Mouse (Mus musculus) intestine, embryonic 15.5 days (tissue): ENCODE data around the gene Cdk5r2. TPM values are rescaled to one million over a fixed set of nuclear protein-coding genes. Genes with fewer than 3 reads are reported as not detected.

Experiments
- ATAC-seq: fragments of 200-750 bp; cut with Nextera tagmentation; 2 replicates; pipeline ENCODE4 v1.8.0; 2017; ENCODE audit warnings: moderate TSS enrichment, moderate library complexity
- H3K27ac ChIP-seq: fragments of 300-500 bp; sonication (generic); 2 replicates; pipeline ENCODE4 v1.5.1; 2015; ENCODE audit warnings: mild to moderate bottlenecking, inconsistent platforms
- H3K27me3 ChIP-seq: fragments of 300-500 bp; sonication (generic); replicated peaks from 2 replicates; pipeline ENCODE4 v1.6.1; 2015; ENCODE audit warnings: inconsistent platforms
- H3K36me3 ChIP-seq: fragments of 300-500 bp; sonication (generic); 2 replicates; pipeline ENCODE4 v1.6.1; 2015; ENCODE audit warnings: inconsistent platforms
- H3K4me1 ChIP-seq: fragments of 300-500 bp; sonication (generic); replicated peaks from 2 replicates; pipeline ENCODE4 v1.6.1; 2015; ENCODE audit warnings: inconsistent platforms
- H3K4me2 ChIP-seq: fragments of 300-500 bp; sonication (generic); replicated peaks from 2 replicates; pipeline ENCODE4 v1.6.1; 2015; ENCODE audit warnings: mild to moderate bottlenecking, inconsistent platforms
- H3K4me3 ChIP-seq: fragments of 300-500 bp; sonication (generic); replicated peaks from 2 replicates; pipeline ENCODE4 v1.5.1; 2015; ENCODE audit warnings: inconsistent platforms
- H3K9ac ChIP-seq: fragments of 300-500 bp; sonication (generic); 2 replicates; pipeline ENCODE4 v1.6.1; 2015; ENCODE audit warnings: inconsistent platforms
- H3K9me3 ChIP-seq: fragments of 300-500 bp; sonication (generic); 2 replicates; pipeline ENCODE4 v1.6.1; 2016; ENCODE audit warnings: inconsistent platforms
- WGBS: fragments of 180-500 bp; shearing (Covaris S2); methylation state at CpG from one replicate; pipeline ENCODE4 v1.1.7; 2015; 5-methylcytosine and 5-hydroxymethylcytosine counted together
- polyA plus RNA-seq: library from polyadenylated mRNA; unstranded; fragments of >200 nt; fragmentation: Nextera tagmentation; extraction: Ambion mirVana; gene quantifications from 2 replicates; pipeline ENCODE4 v1.2.1, GENCODE M21; 2015

The Cdk5r2 gene
- polyA plus RNA-seq, 1 experiment from 2014 or later = 0.13 TPM

- Histone ChIP-seq H3K9me3 (no peaks in the 10 kb centered on the region), H3K27ac (no peak overlapping the region), H3K4me1 (peaks cover 25% of the 10 kb centered on the region), H3K4me2 (peak overlapping the region; percentile 100), H3K4me3 (peak overlapping the region; percentile 68), H3K36me3 (no peaks in the 10 kb centered on the region), H3K27me3 (peaks cover 84% of the 10 kb centered on the region), H3K9ac (no peak overlapping the region)
- 2% methylated on average over 11 of the region's 11 CpGs for WGBS
- ATAC-seq = no peak
These were observed 1.6 kb downstream of the Cdk5r2 start for GRCm38 (mm10) chr1:74856439-74856720.

- no peak overlapping the region for H3K27ac ChIP-seq
- 0 out of 2 replicates have a peak overlapping the region, but pooled peaks have one; percentile 100 for H3K4me2 ChIP-seq
- H3K4me1 ChIP-seq = peaks cover 25% of the 10 kb centered on the region
- H3K36me3 ChIP-seq = no peaks in the 10 kb centered on the region
- ATAC-seq = no peak
- no peak overlapping the region for H3K4me3 ChIP-seq
- no peaks in the 10 kb centered on the region for H3K9me3 ChIP-seq
- 2% methylated on average over 7 of the region's 7 CpGs for WGBS
- H3K9ac ChIP-seq = no peak overlapping the region
- peaks cover 80% of the 10 kb centered on the region for H3K27me3 ChIP-seq
These were observed 2.1 kb downstream of the Cdk5r2 start for GRCm38 (mm10) chr1:74856791-74857190.

- 5% methylated on average over 20 of the region's 20 CpGs for WGBS
- Histone ChIP-seq H3K36me3 (no peaks in the 10 kb centered on the region), H3K4me2 (no peak overlapping the region), H3K27me3 (peaks cover 76% of the 10 kb centered on the region), H3K9ac (no peak overlapping the region), H3K4me3 (no peak overlapping the region), H3K27ac (no peak overlapping the region), H3K4me1 (peaks cover 25% of the 10 kb centered on the region), H3K9me3 (no peaks in the 10 kb centered on the region)
- no peak for ATAC-seq
These were observed 2.5 kb downstream of the Cdk5r2 start for GRCm38 (mm10) chr1:74857201-74857600.

- Histone ChIP-seq H3K27ac (no peak overlapping the region), H3K4me1 (peaks cover 25% of the 10 kb centered on the region), H3K36me3 (no peaks in the 10 kb centered on the region), H3K9me3 (no peaks in the 10 kb centered on the region), H3K4me2 (peak overlapping the region; percentile 65), H3K4me3 (peak overlapping the region; percentile 29), H3K27me3 (peaks cover 71% of the 10 kb centered on the region), H3K9ac (no peak overlapping the region)
- 9% methylated on average over 4 of the region's 4 CpGs for WGBS
- ATAC-seq = no peak
These were observed 2.9 kb downstream of the Cdk5r2 start for GRCm38 (mm10) chr1:74857677-74858076.

GRCm38 (mm10) chr1:74858171-74858719 is 3.5 kb downstream of the Cdk5r2 start:
- peaks cover 66% of the 10 kb centered on the region for H3K27me3 ChIP-seq
- peaks cover 25% of the 10 kb centered on the region for H3K4me1 ChIP-seq
- under 1% methylated on average over 29 of the region's 29 CpGs for WGBS
- H3K9me3 ChIP-seq = no peaks in the 10 kb centered on the region
- no peak overlapping the region for H3K9ac ChIP-seq
- H3K36me3 ChIP-seq = no peaks in the 10 kb centered on the region
- peak overlapping the region; percentile 29 for H3K4me3 ChIP-seq
- H3K4me2 ChIP-seq = peak overlapping the region; percentile 65
- peak; percentile 43 for ATAC-seq
- H3K27ac ChIP-seq = no peak overlapping the region

- H3K4me2 ChIP-seq = peak overlapping the region; percentile 65
- no peak overlapping the region for H3K27ac ChIP-seq
- peaks cover 62% of the 10 kb centered on the region for H3K27me3 ChIP-seq
- no peak for ATAC-seq
- 9% methylated on average over 16 of the region's 16 CpGs for whole genome bisulfite sequencing
- H3K4me1 ChIP-seq = peaks cover 25% of the 10 kb centered on the region
- H3K9ac ChIP-seq = no peak overlapping the region
- no peaks in the 10 kb centered on the region for H3K36me3 ChIP-seq
- no peaks in the 10 kb centered on the region for H3K9me3 ChIP-seq
- peak overlapping the region; percentile 29; the same call in 1 of the 2 replicates for H3K4me3 ChIP-seq
These were observed 4.1 kb downstream of the Cdk5r2 start for GRCm38 (mm10) chr1:74858805-74859204.

- Histone ChIP-seq H3K9me3 (no peaks in the 10 kb centered on the region), H3K4me2 (no peak overlapping the region), H3K27me3 (peaks cover 56% of the 10 kb centered on the region), H3K4me1 (peaks cover 21% of the 10 kb centered on the region), H3K27ac (no peak overlapping the region), H3K36me3 (no peaks in the 10 kb centered on the region), H3K4me3 (no peak overlapping the region), H3K9ac (no peak overlapping the region)
- 41% methylated on average over 6 of the region's 6 CpGs for WGBS
- ATAC-seq = no peak
These were observed 4.7 kb downstream of the Cdk5r2 start for GRCm38 (mm10) chr1:74859223-74859984.

- Histone ChIP-seq H3K4me1 (peaks cover 6% of the 10 kb centered on the region; the same call in 1 of the 2 replicates), H3K27me3 (peaks cover 33% of the 10 kb centered on the region), H3K9ac (no peak overlapping the region), H3K4me3 (no peak overlapping the region), H3K27ac (no peak overlapping the region), H3K4me2 (no peak overlapping the region), H3K9me3 (no peaks in the 10 kb centered on the region), H3K36me3 (no peaks in the 10 kb centered on the region)
- no peak for ATAC-seq
These were observed 7.0 kb downstream of the Cdk5r2 start for GRCm38 (mm10) chr1:74861783-74862182.

GRCm38 (mm10) chr1:74872218-74872617 is 17.5 kb downstream of the Cdk5r2 start:
- H3K27ac ChIP-seq = no peak overlapping the region
- H3K4me1 ChIP-seq = no peaks in the 10 kb centered on the region
- ATAC-seq = no peak
- H3K9ac ChIP-seq = no peak overlapping the region
- 75% methylated on average over 2 of the region's 2 CpGs for WGBS
- H3K4me3 ChIP-seq = no peak overlapping the region
- H3K4me2 ChIP-seq = no peak overlapping the region
- 0 out of 2 replicates have a peak, but pooled peaks cover 2% of the 10 kb centered on the region for H3K27me3 ChIP-seq
- no peaks in the 10 kb centered on the region for H3K9me3 ChIP-seq
- no peaks in the 10 kb centered on the region for H3K36me3 ChIP-seq

GRCm38 (mm10) chr1:74877199-74877598 is 22.5 kb downstream of the Cdk5r2 start:
- H3K4me2 ChIP-seq = no peak overlapping the region
- WGBS = 55% methylated on average over 3 of the region's 3 CpGs
- peaks cover 37% of the 10 kb centered on the region for H3K27me3 ChIP-seq
- no peak overlapping the region for H3K9ac ChIP-seq
- H3K9me3 ChIP-seq = no peaks in the 10 kb centered on the region
- H3K27ac ChIP-seq = no peak overlapping the region
- H3K4me1 ChIP-seq = peaks cover 7% of the 10 kb centered on the region
- H3K36me3 ChIP-seq = no peaks in the 10 kb centered on the region
- H3K4me3 ChIP-seq = no peak overlapping the region
- no peak for ATAC-seq

- Histone ChIP-seq H3K9ac (no peak overlapping the region), H3K4me3 (no peak overlapping the region), H3K4me1 (peaks cover 26% of the 10 kb centered on the region), H3K27ac (no peak overlapping the region), H3K9me3 (no peaks in the 10 kb centered on the region), H3K27me3 (peaks cover 74% of the 10 kb centered on the region), H3K36me3 (no peaks in the 10 kb centered on the region), H3K4me2 (0 out of 2 replicates have a peak overlapping the region, but pooled peaks have one; percentile 31)
- 3% methylated on average over 18 of the region's 18 CpGs for WGBS
- ATAC-seq = peak; percentile 41; the same call in 1 of the 2 replicates
These were observed 26.1 kb downstream of the Cdk5r2 start for GRCm38 (mm10) chr1:74880785-74881360.

GRCm38 (mm10) chr1:74882055-74882734 is 27.5 kb downstream of the Cdk5r2 start:
- H3K4me3 ChIP-seq = peak overlapping the region; percentile 31
- H3K4me2 ChIP-seq = peak overlapping the region; percentile 66
- peaks cover 26% of the 10 kb centered on the region for H3K4me1 ChIP-seq
- H3K27me3 ChIP-seq = peaks cover 85% of the 10 kb centered on the region
- under 1% methylated on average over 69 of the region's 74 CpGs for WGBS
- H3K9me3 ChIP-seq = no peaks in the 10 kb centered on the region
- ATAC-seq = no peak
- H3K36me3 ChIP-seq = no peaks in the 10 kb centered on the region
- H3K9ac ChIP-seq = no peak overlapping the region
- no peak overlapping the region for H3K27ac ChIP-seq
